Mouse (Mus musculus) C2C12 (cell line): ENCODE measurements around the gene Igfbpl1.

Experiments
- CEBPB ChIP-seq: IDR thresholded peaks from one replicate; pipeline ENCODE4 v1.6.1; 2011; ENCODE audit warnings: low read depth, mild to moderate bottlenecking, control low read depth, moderate library complexity
- CTCF ChIP-seq: IDR thresholded peaks from one replicate; pipeline ENCODE4 v1.5.1; 2011; ENCODE audit not compliant: control insufficient read depth, insufficient read depth, insufficient read length
- FOSL1 ChIP-seq: IDR thresholded peaks from one replicate; pipeline ENCODE4 v1.8.0; 2011; ENCODE audit warnings: mild to moderate bottlenecking, low read length; ENCODE audit not compliant: poor library complexity, insufficient read depth, severe bottlenecking
- MAX ChIP-seq: IDR thresholded peaks from one replicate; pipeline ENCODE4 v1.6.1; 2011; ENCODE audit warnings: mild to moderate bottlenecking, control low read depth
- MYOD1 ChIP-seq: IDR thresholded peaks from one replicate; pipeline ENCODE4 v1.6.1; 2011; ENCODE audit warnings: low read depth; ENCODE audit not compliant: control insufficient read depth, insufficient read length
- MYOG ChIP-seq: IDR thresholded peaks from one replicate; pipeline ENCODE4 v1.6.1; 2011; ENCODE audit not compliant: control insufficient read depth, insufficient read length; ENCODE audit errors: extremely low read depth
- USF1 ChIP-seq: IDR thresholded peaks from one replicate; pipeline ENCODE4 v1.6.1; 2011; ENCODE audit warnings: low read depth, mild to moderate bottlenecking, control low read depth, moderate library complexity

- TF ChIP-seq CEBPB = no peak
- TF ChIP-seq CTCF = no peak
- TF ChIP-seq MYOD1 = no peak
- TF ChIP-seq USF1 = peak; percentile 9
- TF ChIP-seq MYOG = no peak
- TF ChIP-seq FOSL1 = no peak
- no peak for TF ChIP-seq MAX
These were observed 45.4 kb upstream of the Igfbpl1 start for GRCm38 (mm10) chr4:45872147-45872546.
